Mouse (Mus musculus) cerebellum, adult 2 months (tissue): Measurements from ENCODE around the gene Tpd52l1.

Source experiments
- CTCF ChIP-seq: fragments of 200-500 bp; IDR thresholded peaks from 2 replicates; pipeline ENCODE4 v1.5.1; 2011; ENCODE audit warnings: low read depth, mild to moderate bottlenecking, control low read depth, low read length, moderate library complexity, borderline replicate concordance; ENCODE audit not compliant: insufficient read depth
- POLR2A ChIP-seq: fragments of 200-500 bp; IDR thresholded peaks from 2 replicates; pipeline ENCODE4 v1.6.1; 2011; ENCODE audit warnings: low read length, control low read depth, borderline replicate concordance; ENCODE audit not compliant: insufficient read depth

GRCm38 (mm10) chr10:31298263-31298662 lies 147.5 kb downstream of the Tpd52l1 start:
- TF ChIP-seq POLR2A = no peak
- no peak for TF ChIP-seq CTCF
